Mouse (Mus musculus): ENCODE measurements at regions not wholly inside any gene's neighbourhood (a gene's known extent, or its start where the extent isn't known, plus 50 kb on each side); places are given as distances from the start of the nearest gene placed in this dataset.

DNA sequence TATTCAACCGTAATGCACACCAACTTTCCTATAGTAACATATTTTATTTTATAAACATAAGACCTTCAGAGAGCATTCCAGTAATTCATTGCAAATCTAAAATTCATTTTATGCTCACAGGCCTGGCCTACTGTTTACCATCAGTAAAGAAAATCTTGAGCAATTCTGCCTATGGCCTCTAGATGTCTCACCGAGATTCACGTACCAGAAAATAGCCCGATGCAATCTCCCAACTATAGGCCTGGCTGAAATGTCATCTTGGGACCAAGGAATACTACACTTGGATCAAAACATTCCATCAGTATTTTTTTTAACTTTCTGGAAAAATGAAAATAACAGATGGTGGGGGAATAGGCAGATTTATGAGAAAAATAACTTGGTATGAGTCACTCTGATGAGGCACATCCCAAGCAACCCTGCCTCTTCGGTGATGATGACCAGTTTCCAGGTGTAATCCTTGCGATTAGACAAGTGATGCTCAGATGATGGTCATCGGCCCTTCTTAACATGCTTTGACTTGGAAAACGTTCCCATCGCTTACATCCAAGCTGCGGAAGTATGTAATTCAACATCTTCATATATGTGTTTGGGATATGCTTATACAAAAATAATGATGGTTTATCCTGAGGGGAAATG, 439.9 kb downstream of the Nyap2 start:
- no peak for DNase-seq (ENCODE audit: low spot score in 2 of 2)

DNA sequence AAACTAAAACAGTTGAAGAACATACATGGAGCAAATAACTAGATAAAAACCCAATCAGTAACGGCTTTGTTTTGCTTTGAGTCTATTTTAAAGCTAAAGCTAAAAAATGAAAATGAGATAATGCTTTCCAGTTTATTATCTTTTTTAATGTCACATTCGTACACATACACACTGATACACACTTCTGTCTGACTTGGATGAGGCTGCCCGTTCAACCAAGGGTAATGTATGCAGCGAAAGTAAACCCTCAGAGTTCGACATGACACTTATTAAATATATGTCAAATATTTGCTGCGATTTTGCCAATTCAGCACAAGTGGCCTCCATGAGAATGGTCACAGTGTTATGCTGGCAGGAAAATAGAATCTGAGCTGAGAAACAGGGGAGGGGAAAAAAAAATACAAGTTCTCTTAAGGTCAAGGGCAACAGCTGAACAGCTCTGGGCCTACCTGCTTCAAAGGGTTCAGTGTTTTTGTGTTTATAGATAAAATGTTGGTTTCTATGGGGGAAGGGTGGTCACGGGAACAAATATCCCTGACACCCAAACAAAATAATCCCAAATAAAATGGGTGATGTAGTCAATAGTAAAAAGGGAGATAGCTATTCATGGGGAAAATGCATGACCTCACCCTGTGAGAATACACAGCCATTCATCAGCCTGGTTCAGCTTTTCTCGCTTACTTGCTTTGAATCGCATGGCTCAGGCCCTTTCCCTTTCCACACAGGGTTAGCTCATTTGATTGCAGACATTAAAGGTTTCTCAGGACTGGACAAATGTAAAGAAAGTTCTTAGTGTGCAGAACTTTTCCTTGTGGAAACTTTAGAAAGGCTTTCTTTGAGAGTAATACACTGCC, 443.9 kb downstream of the Nyap2 start:
- DNase-seq (ENCODE audit: low spot score in 2 of 2) = no peak

DNA sequence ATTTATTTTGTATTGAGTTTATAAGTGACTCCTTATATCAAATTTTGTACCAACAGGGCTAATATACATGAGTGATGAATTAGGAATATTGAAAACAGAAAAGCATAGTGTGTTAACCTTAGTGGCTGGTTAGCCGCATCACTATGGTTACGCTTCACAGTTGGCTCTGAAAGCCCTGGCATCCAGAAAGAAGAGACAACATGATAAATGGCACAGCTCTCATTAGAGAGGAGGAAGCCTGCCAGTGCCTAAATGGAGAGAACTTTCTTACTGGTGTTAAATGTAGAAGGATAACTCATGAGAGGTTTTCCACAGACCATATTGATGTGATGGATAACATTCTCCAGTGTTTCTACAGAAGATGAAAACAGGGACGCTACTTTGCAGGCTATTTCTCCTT, 446.2 kb downstream of the Nyap2 start:
- no peak for DNase-seq (ENCODE audit: low spot score in 2 of 2)

DNA sequence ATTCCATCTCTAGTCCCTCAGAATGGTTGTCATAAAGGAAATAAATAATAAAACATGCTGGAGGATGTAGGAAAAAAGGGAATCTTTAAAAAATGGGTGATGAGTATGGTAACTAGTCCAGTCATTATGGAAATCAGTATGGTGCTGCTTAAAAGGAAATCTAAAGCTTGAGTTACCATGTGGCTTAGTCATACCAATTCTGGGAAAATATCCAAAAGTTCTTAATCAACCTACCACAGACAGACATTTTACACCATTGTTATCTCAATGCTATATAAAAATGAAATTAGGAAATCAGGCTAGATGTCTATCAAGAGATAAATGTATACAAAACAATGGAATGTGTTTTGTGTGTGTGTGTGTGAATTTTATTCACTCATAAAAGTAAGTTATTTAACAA, 449.1 kb downstream of the Nyap2 start:
- no peak for DNase-seq (ENCODE audit: low spot score in 2 of 2)

DNA sequence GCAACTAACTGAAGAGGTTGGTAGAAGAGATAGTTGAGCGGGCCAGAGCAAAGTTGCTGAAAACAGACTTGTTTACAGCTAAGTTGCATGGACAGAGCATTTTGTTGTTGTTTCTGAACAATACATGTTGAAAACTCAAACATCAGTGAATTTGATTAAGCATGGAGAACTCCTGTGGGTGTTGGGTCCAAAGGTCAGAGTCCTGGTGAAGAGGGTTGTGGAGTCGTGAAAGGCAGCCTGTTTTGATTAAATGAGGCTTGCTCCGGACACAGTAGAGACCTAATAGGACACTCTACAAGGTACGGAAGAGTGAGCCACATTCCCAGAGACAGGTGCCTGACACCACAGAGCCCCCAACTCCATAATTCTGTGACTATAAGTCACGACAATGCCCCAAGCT, 461.1 kb downstream of the Nyap2 start:
- DNase-seq (ENCODE audit: low spot score in 2 of 2) = no peak

DNA sequence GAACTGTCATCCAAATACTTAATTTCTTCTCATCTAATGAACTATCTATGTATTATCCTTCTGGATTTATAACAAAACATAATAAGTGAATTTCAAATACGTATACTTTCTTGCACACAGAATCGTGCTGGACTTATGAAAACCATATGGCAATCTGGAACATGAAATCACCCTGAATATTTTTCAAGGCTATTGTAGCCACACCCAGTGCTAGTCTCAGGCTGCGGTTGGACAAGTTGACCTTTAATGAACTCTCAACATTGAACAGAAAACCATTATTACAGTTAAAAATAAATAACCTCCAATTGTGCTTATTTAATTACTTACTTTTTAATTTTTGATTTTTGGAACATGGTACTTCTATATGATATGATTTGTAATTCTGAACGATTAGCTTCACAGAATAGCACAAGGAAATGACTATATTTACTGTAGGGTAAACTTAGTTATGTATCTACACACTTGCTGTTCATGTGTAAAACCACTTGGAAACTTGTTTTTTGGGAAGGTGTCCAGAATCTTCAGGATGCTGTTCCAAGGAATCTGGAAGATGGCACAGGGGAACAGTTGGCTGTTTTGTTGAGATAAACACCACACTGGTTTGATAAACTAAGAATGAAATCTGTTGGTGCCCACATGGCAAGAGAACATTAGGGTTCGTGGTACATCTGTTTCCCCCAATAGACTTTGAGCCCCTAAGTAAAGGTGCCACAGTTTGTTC, 463.0 kb downstream of the Nyap2 start:
- DNase-seq (ENCODE audit: low spot score in 2 of 2) = no peak

DNA sequence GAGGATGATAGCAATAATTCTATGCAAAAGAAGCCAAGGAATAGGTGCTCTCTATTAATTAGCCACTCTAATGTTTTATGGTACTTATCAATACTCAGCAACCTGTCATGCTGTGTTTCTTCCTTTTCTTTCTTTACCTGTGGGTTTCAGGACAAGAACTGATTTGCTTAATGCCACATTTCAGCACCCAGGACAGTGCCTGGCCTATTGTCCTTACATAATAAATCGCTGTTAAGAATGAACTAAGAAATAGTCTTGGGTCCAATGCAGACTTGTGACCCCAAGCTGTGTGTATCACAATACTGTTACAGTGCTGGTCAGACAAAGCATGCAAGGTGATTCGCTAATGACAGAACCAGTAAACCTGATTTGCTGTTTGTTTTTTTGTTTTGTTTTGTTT, 472.2 kb downstream of the Nyap2 start:
- no peak for DNase-seq (ENCODE audit: low spot score in 2 of 2)

DNA sequence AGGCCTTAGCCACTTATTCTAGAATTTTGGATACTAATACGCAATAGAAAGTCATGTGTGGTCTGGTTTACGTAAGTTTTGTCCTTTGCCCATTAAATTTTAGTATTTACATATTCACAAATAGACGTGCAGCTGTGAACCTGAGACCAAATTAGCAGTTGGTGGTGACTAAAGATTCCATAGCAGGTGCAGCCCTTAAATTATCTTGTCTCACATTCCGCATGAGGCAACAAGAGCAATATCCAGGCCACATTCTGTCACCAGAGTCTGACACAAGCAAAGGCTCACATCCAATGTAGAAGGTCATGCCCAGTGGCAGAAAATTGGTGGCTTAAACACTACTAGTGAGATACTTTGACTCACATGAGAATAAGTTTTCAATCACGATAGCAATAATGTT, 473.0 kb downstream of the Nyap2 start:
- no peak for DNase-seq (ENCODE audit: low spot score in 2 of 2)

DNA sequence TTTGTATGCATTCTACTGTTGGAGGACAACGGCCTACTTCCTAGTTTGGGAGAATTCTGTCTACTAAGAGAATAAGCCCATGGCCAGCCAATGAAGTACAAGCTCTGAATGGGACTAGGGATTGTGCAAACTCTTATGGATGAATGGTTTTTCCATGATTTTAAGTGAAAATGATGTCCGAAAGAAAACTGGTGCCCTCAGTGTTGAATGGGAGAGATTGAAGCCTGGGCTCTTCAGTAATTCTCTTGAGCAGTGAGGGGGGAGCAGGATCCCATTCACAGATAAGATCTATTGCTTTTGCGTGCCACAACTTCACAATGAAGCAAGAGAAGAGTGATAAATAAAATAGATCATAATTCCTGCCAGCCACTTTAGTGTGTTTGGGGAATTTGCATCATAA, 476.0 kb downstream of the Nyap2 start:
- no peak for DNase-seq (ENCODE audit: low spot score in 2 of 2)

DNA sequence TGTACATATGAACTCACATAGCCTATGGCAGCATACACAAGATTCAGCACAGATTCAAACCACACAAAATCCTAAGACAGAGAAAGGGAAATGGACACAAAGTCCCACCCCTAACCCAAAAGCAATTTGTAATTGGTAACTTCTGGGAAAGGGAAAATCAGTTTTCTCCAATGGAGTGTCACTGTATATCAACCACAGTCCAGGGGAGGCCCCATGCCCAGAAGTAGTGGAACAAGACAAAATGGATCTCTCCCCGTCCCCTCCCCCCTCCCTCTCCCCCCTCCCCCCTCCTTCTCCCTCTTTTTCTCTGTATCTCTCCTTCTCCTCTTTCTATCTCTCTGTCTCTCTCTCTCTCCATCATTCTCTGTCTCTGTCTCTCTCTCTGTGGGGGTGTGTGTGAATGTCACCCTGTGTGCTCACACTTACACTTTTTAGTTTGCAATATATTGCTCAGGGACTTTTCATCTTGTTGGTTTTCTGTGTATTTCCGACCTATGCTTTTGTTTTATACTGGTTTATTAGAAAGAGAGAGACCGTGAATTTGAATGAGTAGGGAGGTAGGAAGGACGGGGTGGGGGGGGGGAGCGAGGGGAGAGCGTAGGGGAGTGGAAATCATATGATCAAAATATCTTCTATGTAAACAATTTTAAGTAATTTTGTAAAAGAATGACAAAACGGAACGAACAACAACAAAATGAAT, 500.4 kb downstream of the Nyap2 start:
- DNase-seq (ENCODE audit: low spot score in 2 of 2) = no peak

- DNase-seq (ENCODE audit: low spot score in 2 of 2) = no peak
These were observed 501.0 kb downstream of the Nyap2 start for GRCm38 (mm10) chr1:81577665-81578201.

- no peak for DNase-seq (ENCODE audit: low spot score in 2 of 2)
These were observed 504.5 kb downstream of the Nyap2 start for GRCm38 (mm10) chr1:81581208-81581607.

GRCm38 (mm10) chr1:81587780-81588307, 511.1 kb downstream of the Nyap2 start:
- no peak for DNase-seq (ENCODE audit: low spot score in 2 of 2)

- DNase-seq (ENCODE audit: low spot score in 2 of 2) = no peak
These were observed 514.9 kb downstream of the Nyap2 start for GRCm38 (mm10) chr1:81591623-81592022.

DNA sequence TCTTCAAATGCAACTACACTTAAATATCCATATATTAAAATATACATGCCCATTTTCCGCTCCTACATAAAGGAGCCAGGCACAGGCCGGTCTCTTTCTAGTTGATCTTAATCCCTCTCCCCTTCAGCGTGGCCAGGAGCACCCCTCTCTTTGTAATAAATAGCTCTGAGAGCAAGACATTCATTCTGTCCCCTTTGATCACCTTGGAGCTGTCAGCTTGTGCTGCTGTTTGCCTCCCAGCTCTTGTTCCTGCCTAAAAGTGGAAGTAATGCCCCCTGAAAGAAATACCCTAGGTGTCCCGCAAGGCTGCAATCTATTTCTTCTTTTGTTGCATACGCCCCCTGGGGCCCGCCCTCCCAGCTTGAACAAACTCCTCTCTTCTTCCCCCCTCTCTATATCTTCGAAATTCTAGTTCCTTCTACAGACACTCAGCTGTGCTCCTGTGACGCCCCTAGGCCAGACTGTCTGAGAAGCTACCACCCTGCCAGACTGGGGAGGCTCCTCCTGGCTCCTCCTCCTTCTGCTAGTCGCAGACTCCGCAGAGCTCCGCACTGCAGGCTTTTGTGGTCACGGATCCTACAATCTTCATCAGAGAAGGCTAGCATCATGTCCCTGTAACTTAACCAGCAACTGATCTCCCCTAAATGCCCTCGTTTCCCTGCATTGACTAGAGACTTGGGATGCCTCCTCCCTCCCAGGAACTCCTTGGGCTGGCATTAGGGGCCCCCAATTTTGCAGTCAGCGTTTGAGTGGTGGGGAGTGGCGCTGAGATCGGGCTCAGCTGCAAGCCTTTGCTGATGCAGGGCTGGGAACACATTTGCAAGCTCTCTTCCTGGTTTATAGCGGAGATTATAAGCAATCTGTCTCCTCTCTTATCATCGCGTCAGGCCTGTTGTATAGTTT, 516.8 kb downstream of the Nyap2 start:
- DNase-seq (ENCODE audit: low spot score in 2 of 2) = no peak

DNA sequence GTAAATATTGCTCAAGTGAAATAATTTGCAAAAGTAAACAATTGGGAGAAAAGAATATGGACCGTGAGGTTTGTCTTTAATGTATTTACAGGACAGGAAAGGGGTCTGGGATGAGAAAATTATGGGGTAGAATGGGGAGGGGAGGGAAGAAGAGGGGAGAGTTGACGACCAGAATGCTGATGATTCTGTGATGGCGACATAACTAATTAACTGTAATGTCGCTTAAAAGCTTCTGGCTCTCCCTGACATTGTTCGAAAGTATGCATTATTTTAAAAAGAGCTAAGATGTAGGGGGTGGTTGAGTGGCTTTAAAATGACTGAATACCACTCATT, 517.4 kb downstream of the Nyap2 start:
- no peak for DNase-seq (ENCODE audit: low spot score in 2 of 2)

GRCm38 (mm10) chr1:81594606-81595005, 517.9 kb downstream of the Nyap2 start:
- no peak for DNase-seq (ENCODE audit: low spot score in 2 of 2)

DNA sequence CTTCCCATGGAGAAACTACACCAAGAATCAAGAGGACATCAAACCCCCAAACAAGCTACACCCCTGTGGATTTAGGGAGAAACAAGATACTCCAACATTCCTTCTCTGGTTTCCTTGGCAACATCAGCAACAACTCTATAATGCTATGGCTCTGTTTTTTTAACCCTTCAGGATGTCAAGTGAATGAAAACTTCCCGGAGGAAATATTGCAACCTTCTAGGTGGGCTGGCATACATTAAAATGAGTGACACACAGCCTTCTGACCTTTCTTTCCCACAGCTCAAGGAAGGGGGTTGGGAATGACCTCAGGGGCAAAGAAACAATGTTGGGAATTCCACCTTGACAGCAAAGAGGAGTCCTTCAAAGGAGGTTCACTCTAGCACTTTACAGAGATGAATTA, 532.0 kb downstream of the Nyap2 start:
- DNase-seq (ENCODE audit: low spot score in 2 of 2) = no peak

DNA sequence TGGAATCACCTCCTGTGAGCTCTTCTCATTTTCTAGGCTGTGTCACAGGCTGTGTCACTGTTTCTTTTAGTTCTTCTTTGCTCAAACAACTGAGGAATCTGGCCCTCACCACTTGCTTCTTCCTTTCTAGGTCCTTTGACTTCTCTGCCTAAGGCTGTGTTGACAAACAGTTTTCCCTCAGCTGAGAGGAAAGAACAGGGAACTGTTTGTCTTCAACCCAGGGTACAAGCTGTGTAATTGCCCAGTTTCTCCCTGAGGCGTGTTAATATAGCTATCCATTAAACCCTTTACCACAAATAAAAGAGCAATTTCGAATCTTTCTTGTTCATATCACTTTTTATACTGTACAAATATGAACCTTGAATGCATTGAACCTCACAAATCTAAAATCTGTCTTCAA, 542.1 kb downstream of the Nyap2 start:
- DNase-seq (ENCODE audit: low spot score in 2 of 2) = no peak

GRCm38 (mm10) chr1:81624141-81624540, 547.4 kb downstream of the Nyap2 start:
- DNase-seq (ENCODE audit: low spot score in 2 of 2) = no peak

- DNase-seq (ENCODE audit: low spot score in 2 of 2) = no peak
These were observed 556.0 kb downstream of the Nyap2 start for GRCm38 (mm10) chr1:81632704-81633103.
